Mouse (Mus musculus): ENCODE results near the gene Tigd3. TPM values are rescaled to one million over a fixed set of nuclear protein-coding genes. Genes with fewer than 3 reads are reported as not detected.

Gene Tigd3
- polyA plus RNA-seq, 1 experiment from 2014 or later = 3.1 TPM

Other genes starting within 250 kb of the Tigd3 start
- gene Sipa1, start 230.4 kb downstream of the Tigd3 start, polyA plus RNA-seq (2014; fragmentation: Nextera tagmentation; extraction: Ambion mirVana) = 15.2 and 19.4 TPM in 2 replicates
- gene Map3k11, start 205.4 kb downstream of the Tigd3 start, polyA plus RNA-seq (2014; fragmentation: Nextera tagmentation; extraction: Ambion mirVana) = 20.0 and 21.5 TPM in 2 replicates
- 29.8 and 32.1 TPM in 2 replicates for gene Pcnx3, start 205.2 kb downstream of the Tigd3 start, polyA plus RNA-seq (2014; fragmentation: Nextera tagmentation; extraction: Ambion mirVana)
- gene Kcnk7, start 189.8 kb downstream of the Tigd3 start, polyA plus RNA-seq (2014; fragmentation: Nextera tagmentation; extraction: Ambion mirVana) = 0.62 and 0.84 TPM in 2 replicates
- gene Ehbp1l1, start 167.8 kb downstream of the Tigd3 start, polyA plus RNA-seq (2014; fragmentation: Nextera tagmentation; extraction: Ambion mirVana) = 36.7 and 37.4 TPM in 2 replicates
- 92.4 and 98.4 TPM in 2 replicates for gene Fam89b, start 164.5 kb downstream of the Tigd3 start, polyA plus RNA-seq (2014; fragmentation: Nextera tagmentation; extraction: Ambion mirVana)
- gene Ltbp3, start 153.2 kb downstream of the Tigd3 start, polyA plus RNA-seq (2014; fragmentation: Nextera tagmentation; extraction: Ambion mirVana) = 33.8 and 35.2 TPM in 2 replicates
- 67.6 and 72.1 TPM in 2 replicates for gene Scyl1, start 122.7 kb downstream of the Tigd3 start, polyA plus RNA-seq (2014; fragmentation: Nextera tagmentation; extraction: Ambion mirVana)
- gene Frmd8, start 18.9 kb downstream of the Tigd3 start, polyA plus RNA-seq (2014; fragmentation: Nextera tagmentation; extraction: Ambion mirVana) = 18.3 and 18.6 TPM in 2 replicates
- 1.8 and 2.8 TPM in 2 replicates for gene Slc25a45, start 16.3 kb downstream of the Tigd3 start, polyA plus RNA-seq (2014; fragmentation: Nextera tagmentation; extraction: Ambion mirVana)
- gene Dpf2, start 18.9 kb upstream of the Tigd3 start, polyA plus RNA-seq (2014; fragmentation: Nextera tagmentation; extraction: Ambion mirVana) = 132 and 148 TPM in 2 replicates
- gene Cdc42ep2, start 30.7 kb upstream of the Tigd3 start, polyA plus RNA-seq (2014; fragmentation: Nextera tagmentation; extraction: Ambion mirVana) = 7.3 and 7.4 TPM in 2 replicates
- 68.9 and 73.2 TPM in 2 replicates for gene Pola2, start 70.1 kb upstream of the Tigd3 start, polyA plus RNA-seq (2014; fragmentation: Nextera tagmentation; extraction: Ambion mirVana)
- gene Slc22a20, start 92.0 kb upstream of the Tigd3 start, polyA plus RNA-seq (2014; fragmentation: Nextera tagmentation; extraction: Ambion mirVana) = not detected in 2 replicates
- 16.1 and 16.6 TPM in 2 replicates for gene Capn1, start 121.7 kb upstream of the Tigd3 start, polyA plus RNA-seq (2014; fragmentation: Nextera tagmentation; extraction: Ambion mirVana)
- 24.8 and 27.5 TPM in 2 replicates for gene Syvn1, start 152.4 kb upstream of the Tigd3 start, polyA plus RNA-seq (2014; fragmentation: Nextera tagmentation; extraction: Ambion mirVana)
- 75.5 and 77.4 TPM in 2 replicates for gene Mrpl49, start 163.6 kb upstream of the Tigd3 start, polyA plus RNA-seq (2014; fragmentation: Nextera tagmentation; extraction: Ambion mirVana)
- 902 and 945 TPM in 2 replicates for gene Fau, start 163.7 kb upstream of the Tigd3 start, polyA plus RNA-seq (2014; fragmentation: Nextera tagmentation; extraction: Ambion mirVana)
- gene Znhit2, start 167.0 kb upstream of the Tigd3 start, polyA plus RNA-seq (2014; fragmentation: Nextera tagmentation; extraction: Ambion mirVana) = 27.6 and 30.8 TPM in 2 replicates
- 24.8 and 24.9 TPM in 2 replicates for gene Tm7sf2, start 174.2 kb upstream of the Tigd3 start, polyA plus RNA-seq (2014; fragmentation: Nextera tagmentation; extraction: Ambion mirVana)
- gene Vps51, start 183.1 kb upstream of the Tigd3 start, polyA plus RNA-seq (2014; fragmentation: Nextera tagmentation; extraction: Ambion mirVana) = 60.1 and 66.7 TPM in 2 replicates
- not detected in 2 replicates for gene Tmem262, start 185.9 kb upstream of the Tigd3 start, polyA plus RNA-seq (2014; fragmentation: Nextera tagmentation; extraction: Ambion mirVana)
- 1.0 and 2.1 TPM in 2 replicates for gene Gm28374, start 188.1 kb upstream of the Tigd3 start, polyA plus RNA-seq (2014; fragmentation: Nextera tagmentation; extraction: Ambion mirVana)
- gene Zfpl1, start 190.8 kb upstream of the Tigd3 start, polyA plus RNA-seq (2014; fragmentation: Nextera tagmentation; extraction: Ambion mirVana) = 77.7 and 81.6 TPM in 2 replicates
- gene Cdca5, start 190.8 kb upstream of the Tigd3 start, polyA plus RNA-seq (2014; fragmentation: Nextera tagmentation; extraction: Ambion mirVana) = 37.2 and 39.0 TPM in 2 replicates
- gene AC131692.1, start 200.3 kb upstream of the Tigd3 start, polyA plus RNA-seq (2014; fragmentation: Nextera tagmentation; extraction: Ambion mirVana) = 0.42 and 0.62 TPM in 2 replicates
- gene Naaladl1, start 211.6 kb upstream of the Tigd3 start, polyA plus RNA-seq (2014; fragmentation: Nextera tagmentation; extraction: Ambion mirVana) = 0.54 and 0.64 TPM in 2 replicates
- 45.4 and 47.9 TPM in 2 replicates for gene Sac3d1, start 224.5 kb upstream of the Tigd3 start, polyA plus RNA-seq (2014; fragmentation: Nextera tagmentation; extraction: Ambion mirVana)
- gene Snx15, start 234.2 kb upstream of the Tigd3 start, polyA plus RNA-seq (2014; fragmentation: Nextera tagmentation; extraction: Ambion mirVana) = 27.6 and 30.6 TPM in 2 replicates
- 0.23 and 0.34 TPM in 2 replicates for gene Batf2, start 246.8 kb upstream of the Tigd3 start, polyA plus RNA-seq (2014; fragmentation: Nextera tagmentation; extraction: Ambion mirVana)
- 101 and 107 TPM in 2 replicates for gene Arl2, start 247.4 kb upstream of the Tigd3 start, polyA plus RNA-seq (2014; fragmentation: Nextera tagmentation; extraction: Ambion mirVana)